Mouse (Mus musculus): ENCODE data around the gene Sgsm2. TPM values are rescaled to one million over a fixed set of nuclear protein-coding genes. Genes with fewer than 3 reads are reported as not detected.

Gene Sgsm2
- total and polyA plus RNA-seq, 2 experiments from 2014 or later = 21.3 to 59.2 TPM

GRCm38 (mm10) chr11:74863471-74863870, 33.4 kb downstream of the Sgsm2 start:
- WGBS = 27% methylated on average over 11 of the region's 11 CpGs
- H3K4me1 ChIP-seq (ENCODE audit: insufficient read depth, low read length) = peaks cover 7% of the 10 kb centered on the region

GRCm38 (mm10) chr11:74862129-74862528, 34.7 kb downstream of the Sgsm2 start:
- no peak overlapping the region for H3K4me2 ChIP-seq (ENCODE audit: low read depth, low read length)
- DNase-seq (ENCODE audit: low spot score) = no peak
- WGBS = 83% methylated on average over 5 of the region's 5 CpGs
- H3K27me3 ChIP-seq (ENCODE audit: insufficient read depth, low read length) = no peaks in the 10 kb centered on the region
- peaks cover 4% of the 10 kb centered on the region for H3K4me1 ChIP-seq (ENCODE audit: insufficient read depth, low read length)
- no peak overlapping the region for H3K4me3 ChIP-seq (ENCODE audit: low read length)
- no peak overlapping the region for H3K9ac ChIP-seq (replicated peaks; ENCODE audit: low read length)
- ATAC-seq = no peak
- TF ChIP-seq CTCF (IDR thresholded peaks at IDR 0.05; ENCODE audit: low read depth) = no peak
- no peak overlapping the region for H3K27ac ChIP-seq
- peaks cover 39% of the 10 kb centered on the region; the same call in 1 of the 2 replicates for H3K36me3 ChIP-seq (ENCODE audit: insufficient read depth, low read length)
- no peaks in the 10 kb centered on the region for H3K9me3 ChIP-seq (ENCODE audit: low read length)

More at GRCm38 (mm10) chr11:74863471-74863870, 33.4 kb downstream of the Sgsm2 start:
- Histone ChIP-seq H3K4me3 (ENCODE audit: low read length) (no peak overlapping the region), H3K9ac (replicated peaks; ENCODE audit: low read length) (no peak overlapping the region), H3K36me3 (ENCODE audit: insufficient read depth, low read length) (peaks cover 37% of the 10 kb centered on the region; the same call in 1 of the 2 replicates), H3K27me3 (ENCODE audit: insufficient read depth, low read length) (no peaks in the 10 kb centered on the region), H3K9me3 (ENCODE audit: low read length) (no peaks in the 10 kb centered on the region), H3K4me2 (ENCODE audit: low read depth, low read length) (no peak overlapping the region), H3K27ac (no peak overlapping the region)
- no peak for ATAC-seq
- peak; percentile 67 for TF ChIP-seq CTCF (IDR thresholded peaks at IDR 0.05; ENCODE audit: low read depth)
- no peak for DNase-seq (ENCODE audit: low spot score)

- no peak for ATAC-seq
- Histone ChIP-seq H3K4me3 (ENCODE audit: low read length) (no peak overlapping the region), H3K4me1 (ENCODE audit: insufficient read depth, low read length) (no peaks in the 10 kb centered on the region), H3K27me3 (ENCODE audit: insufficient read depth, low read length) (no peaks in the 10 kb centered on the region), H3K9ac (replicated peaks; ENCODE audit: low read length) (no peak overlapping the region), H3K9me3 (ENCODE audit: low read length) (no peaks in the 10 kb centered on the region), H3K4me2 (ENCODE audit: low read depth, low read length) (no peak overlapping the region), H3K36me3 (ENCODE audit: insufficient read depth, low read length) (peaks cover 25% of the 10 kb centered on the region; the same call in 1 of the 2 replicates), H3K27ac (no peak overlapping the region)
- DNase-seq (ENCODE audit: low spot score) = no peak
- no peak for TF ChIP-seq CTCF (IDR thresholded peaks at IDR 0.05; ENCODE audit: low read depth)
- 91% methylated on average over 9 of the region's 9 CpGs for whole genome bisulfite sequencing
These were observed 39.1 kb downstream of the Sgsm2 start for GRCm38 (mm10) chr11:74857756-74858155.

- Histone ChIP-seq H3K4me3 (ENCODE audit: low read length) (no peak overlapping the region), H3K36me3 (ENCODE audit: insufficient read depth, low read length) (no peaks in the 10 kb centered on the region; the same call in 1 of the 2 replicates), H3K27me3 (ENCODE audit: insufficient read depth, low read length) (no peaks in the 10 kb centered on the region), H3K4me2 (ENCODE audit: low read depth, low read length) (no peak overlapping the region), H3K9me3 (ENCODE audit: low read length) (no peaks in the 10 kb centered on the region), H3K9ac (replicated peaks; ENCODE audit: low read length) (no peak overlapping the region), H3K27ac (no peak overlapping the region), H3K4me1 (ENCODE audit: insufficient read depth, low read length) (no peaks in the 10 kb centered on the region)
- TF ChIP-seq CTCF (IDR thresholded peaks at IDR 0.05; ENCODE audit: low read depth) = no peak
- ATAC-seq = no peak
- WGBS = 80% methylated on average over 14 of the region's 14 CpGs
- DNase-seq (ENCODE audit: low spot score) = no peak
These were observed 45.7 kb downstream of the Sgsm2 start for GRCm38 (mm10) chr11:74850998-74851661.

- Histone ChIP-seq H3K4me1 (ENCODE audit: insufficient read depth, low read length) (0 out of 2 replicates have a peak, but pooled peaks cover 3% of the 10 kb centered on the region), H3K36me3 (ENCODE audit: insufficient read depth, low read length) (peaks cover 3% of the 10 kb centered on the region; the same call in 1 of the 2 replicates), H3K4me2 (ENCODE audit: low read depth, low read length) (0 out of 2 replicates have a peak overlapping the region, but pooled peaks have one; percentile 7), H3K27ac (peak overlapping the region; percentile 32; the same call in 1 of the 2 replicates), H3K4me3 (ENCODE audit: low read length) (no peak overlapping the region), H3K9ac (replicated peaks; ENCODE audit: low read length) (0 out of 2 replicates have a peak overlapping the region, but pooled peaks have one; percentile 13), H3K9me3 (ENCODE audit: low read length) (no peaks in the 10 kb centered on the region), H3K27me3 (ENCODE audit: insufficient read depth, low read length) (no peaks in the 10 kb centered on the region)
- peak; percentile 87 for TF ChIP-seq CTCF (IDR thresholded peaks at IDR 0.05; ENCODE audit: low read depth)
- DNase-seq (ENCODE audit: low spot score) = peak; percentile 87
- ATAC-seq = peak; percentile 64
- 6% methylated on average over 13 of the region's 13 CpGs for whole genome bisulfite sequencing
These were observed 48.8 kb downstream of the Sgsm2 start for GRCm38 (mm10) chr11:74847919-74848521.

GRCm38 (mm10) chr11:74845784-74846183, 51.1 kb downstream of the Sgsm2 start:
- DNase-seq (ENCODE audit: low spot score) (peak; percentile 32), ATAC-seq (no peak)
- Histone ChIP-seq H3K9ac (replicated peaks; ENCODE audit: low read length) (no peak overlapping the region), H3K36me3 (ENCODE audit: insufficient read depth, low read length) (peaks cover 7% of the 10 kb centered on the region; the same call in 1 of the 2 replicates), H3K9me3 (ENCODE audit: low read length) (no peaks in the 10 kb centered on the region), H3K4me1 (ENCODE audit: insufficient read depth, low read length) (0 out of 2 replicates have a peak, but pooled peaks cover 9% of the 10 kb centered on the region), H3K4me2 (ENCODE audit: low read depth, low read length) (no peak overlapping the region), H3K27ac (no peak overlapping the region), H3K4me3 (ENCODE audit: low read length) (no peak overlapping the region), H3K27me3 (ENCODE audit: insufficient read depth, low read length) (no peaks in the 10 kb centered on the region)
- peak; percentile 61 for TF ChIP-seq CTCF (IDR thresholded peaks at IDR 0.05; ENCODE audit: low read depth)
- 75% methylated on average over 3 of the region's 3 CpGs for WGBS

All from hindbrain, postnatal 0 days (tissue).